Mouse (Mus musculus) CH12.LX (cell line): ENCODE measurements around the gene Appl2. TPM values are rescaled to one million over a fixed set of nuclear protein-coding genes. Genes with fewer than 3 reads are reported as not detected.

Experiments used
- DNase-seq: peaks from one replicate; pipeline ENCODE4 v3.0.0-alpha.2; 2013; ENCODE audit errors: extremely low read depth
- H3K27ac ChIP-seq: 2 replicates; pipeline ENCODE4 v1.5.1; 2012; ENCODE audit warnings: low read depth, mild to moderate bottlenecking, control low read depth, moderate library complexity; ENCODE audit not compliant: insufficient read depth
- H3K27me3 ChIP-seq: replicated peaks from 2 replicates; pipeline ENCODE3; 2012; ENCODE audit warnings: inconsistent platforms
- H3K36me3 ChIP-seq, 2 experiments: replicated peaks in 1 of 2; 2 replicates each; pipeline versions ENCODE3 to v1.6.1; 2012; ENCODE audit warnings: inconsistent platforms in 1 of 2, low read length in 1 of 2, mild to moderate bottlenecking in 1 of 2, mixed read lengths in 1 of 2, moderate library complexity in 1 of 2; ENCODE audit not compliant: control insufficient read depth in 1 of 2, insufficient read depth in 1 of 2
- H3K4me1 ChIP-seq, 2 experiments: 2 replicates each; pipeline ENCODE4 v1.6.1; 2012; ENCODE audit warnings: inconsistent platforms in 1 of 2, moderate library complexity in 1 of 2; ENCODE audit not compliant: insufficient read depth in 2 of 2, control insufficient read depth in 1 of 2
- H3K4me2 ChIP-seq: 2 replicates; pipeline ENCODE4 v1.6.1; 2012; ENCODE audit warnings: low read depth, mild to moderate bottlenecking, control low read depth; ENCODE audit not compliant: poor library complexity, insufficient read depth, severe bottlenecking
- H3K4me3 ChIP-seq, 3 experiments: fragments of 150-350 bp in 1 of 3; sonication (generic) in 1 of 3; replicated peaks in 1 of 3; 2 replicates each; pipeline versions ENCODE3 to v1.5.1; 2011 to 2012; ENCODE audit warnings: low read depth in 2 of 3, low read length in 2 of 3, mild to moderate bottlenecking in 2 of 3, moderate library complexity in 2 of 3, control low read depth in 1 of 3, improper control_type of control experiment in 1 of 3, inconsistent platforms in 1 of 3, mixed read lengths in 1 of 3; ENCODE audit not compliant: poor library complexity in 1 of 3
- H3K79me2 ChIP-seq: replicated peaks from 2 replicates; pipeline ENCODE4 v1.6.1; 2012; ENCODE audit warnings: mild to moderate bottlenecking, moderate library complexity; ENCODE audit not compliant: control insufficient read depth, poor library complexity, insufficient read depth, severe bottlenecking; ENCODE audit errors: extremely low read depth
- H3K9ac ChIP-seq: 2 replicates; pipeline ENCODE4 v1.6.1; 2012; ENCODE audit warnings: low read depth, mild to moderate bottlenecking, control low read depth, moderate library complexity; ENCODE audit not compliant: insufficient read depth
- H3K9me3 ChIP-seq: replicated peaks from 2 replicates; pipeline ENCODE3; 2012; ENCODE audit warnings: low read length, inconsistent platforms, mixed read lengths
- BHLHE40 ChIP-seq: IDR thresholded peaks from 2 replicates; pipeline ENCODE4 v1.6.1; 2011; ENCODE audit warnings: mild to moderate bottlenecking, low read depth, low read length, improper control_type of control experiment
- CHD2 ChIP-seq: IDR thresholded peaks from 2 replicates; pipeline ENCODE4 v1.6.1; 2011; ENCODE audit warnings: low read length, improper control_type of control experiment
- CTCF ChIP-seq, 2 experiments: IDR thresholded peaks in 1 of 2; conservative IDR thresholded peaks in 1 of 2; 2 replicates each; pipeline ENCODE4 v1.5.1; 2011 to 2012; ENCODE audit warnings: low read depth in 2 of 2, low read length in 2 of 2, improper control_type of control experiment in 1 of 2, inconsistent platforms in 1 of 2, mild to moderate bottlenecking in 1 of 2, moderate library complexity in 1 of 2
- EP300 ChIP-seq: IDR thresholded peaks from 2 replicates; pipeline ENCODE4 v1.6.1; 2011; ENCODE audit warnings: low read length, improper control_type of control experiment
- IRF4 ChIP-seq: IDR thresholded peaks from 2 replicates; pipeline ENCODE4 v1.6.1; 2014; ENCODE audit warnings: low read depth, mild to moderate bottlenecking, inconsistent platforms, low read length, improper control_type of control experiment
- JUN ChIP-seq: IDR thresholded peaks from 2 replicates; pipeline ENCODE4 v1.6.1; 2011; ENCODE audit warnings: low read depth, mild to moderate bottlenecking, low read length, improper control_type of control experiment, moderate library complexity; ENCODE audit not compliant: insufficient read depth
- MAFK ChIP-seq: IDR thresholded peaks from 2 replicates; pipeline ENCODE4 v1.6.1; 2011; ENCODE audit warnings: low read length, improper control_type of control experiment; ENCODE audit not compliant: insufficient replicate concordance
- MAZ ChIP-seq: IDR thresholded peaks from 2 replicates; pipeline ENCODE4 v1.6.1; 2012; ENCODE audit warnings: low read depth, mild to moderate bottlenecking, inconsistent platforms, low read length, improper control_type of control experiment, moderate library complexity
- MEF2A ChIP-seq: IDR thresholded peaks from 2 replicates; pipeline ENCODE4 v1.6.1; 2014; ENCODE audit warnings: low read depth, mild to moderate bottlenecking, inconsistent platforms, low read length, improper control_type of control experiment, borderline replicate concordance
- MXI1 ChIP-seq: IDR thresholded peaks from 2 replicates; pipeline ENCODE4 v1.6.1; 2011; ENCODE audit warnings: mild to moderate bottlenecking, low read depth, low read length, improper control_type of control experiment
- NRF1 ChIP-seq: IDR thresholded peaks from 2 replicates; pipeline ENCODE4 v1.6.1; 2014; ENCODE audit warnings: low read depth, mild to moderate bottlenecking, inconsistent platforms, low read length, improper control_type of control experiment, moderate library complexity
- PAX5 ChIP-seq: IDR thresholded peaks from 2 replicates; pipeline ENCODE4 v1.6.1; 2012; ENCODE audit warnings: low read length, inconsistent platforms, mixed read lengths
- POLR2A ChIP-seq: IDR thresholded peaks from 2 replicates; pipeline ENCODE4 v1.6.1; 2011; ENCODE audit warnings: low read depth, mild to moderate bottlenecking, improper control_type of control experiment, low read length
- POLR2AphosphoS2 ChIP-seq: IDR thresholded peaks from 2 replicates; pipeline ENCODE4 v1.6.1; 2011; ENCODE audit warnings: low read depth, low read length, improper control_type of control experiment
- RAD21 ChIP-seq: IDR thresholded peaks from 2 replicates; pipeline ENCODE4 v1.6.1; 2011; ENCODE audit warnings: low read depth, mild to moderate bottlenecking, low read length, improper control_type of control experiment, moderate library complexity
- SMC3 ChIP-seq: IDR thresholded peaks from 2 replicates; pipeline ENCODE4 v1.6.1; 2011; ENCODE audit warnings: low read depth, low read length, improper control_type of control experiment
- TBP ChIP-seq: conservative IDR thresholded peaks from 2 replicates; pipeline ENCODE4 v1.6.1; 2011; ENCODE audit warnings: low read depth, low read length, improper control_type of control experiment
- TCF12 ChIP-seq: IDR thresholded peaks from 2 replicates; pipeline ENCODE4 v1.6.1; 2014; ENCODE audit warnings: low read depth, mild to moderate bottlenecking, inconsistent platforms, low read length, improper control_type of control experiment
- UBTF ChIP-seq: IDR thresholded peaks from 2 replicates; pipeline ENCODE4 v1.6.1; 2012; ENCODE audit warnings: low read depth, mild to moderate bottlenecking, inconsistent platforms, low read length, improper control_type of control experiment, moderate library complexity
- USF1 ChIP-seq: IDR thresholded peaks from 2 replicates; pipeline ENCODE4 v1.6.1; 2014; ENCODE audit warnings: low read depth, mild to moderate bottlenecking, inconsistent platforms, low read length, improper control_type of control experiment
- USF2 ChIP-seq: conservative IDR thresholded peaks from 2 replicates; pipeline ENCODE4 v1.6.1; 2011; ENCODE audit warnings: low read depth, low read length, improper control_type of control experiment
- ZC3H11A ChIP-seq: IDR thresholded peaks from 2 replicates; pipeline ENCODE4 v1.6.1; 2012; ENCODE audit warnings: low read depth, mild to moderate bottlenecking, inconsistent platforms, low read length, improper control_type of control experiment
- ZKSCAN1 ChIP-seq: IDR thresholded peaks from 2 replicates; pipeline ENCODE4 v1.6.1; 2012; ENCODE audit warnings: low read depth, inconsistent platforms, low read length, improper control_type of control experiment, borderline replicate concordance
- ZMIZ1 ChIP-seq: IDR thresholded peaks from 2 replicates; pipeline ENCODE4 v1.6.1; 2012; ENCODE audit warnings: low read depth, mild to moderate bottlenecking, inconsistent platforms, low read length, improper control_type of control experiment
- ZNF384 ChIP-seq: IDR thresholded peaks from 2 replicates; pipeline ENCODE4 v1.6.1; 2012; ENCODE audit warnings: low read depth, low read length, improper control_type of control experiment, inconsistent platforms
- dilution Hi-C: fragments of 300-500 bp; cut with MboI; formaldehyde crosslinking; loops from 2 replicates; pipeline ENCODE4 v1.14.3; 2020; ENCODE audit warnings: low sequenced_read_pairs; ENCODE audit not compliant: extremely low pct_unique_long_range_greater_than_20kb, extremely low pct_ligation_motif_present
- in situ Hi-C: fragments of 300-500 bp; cut with MboI; formaldehyde crosslinking; loops from 3 replicates; pipeline ENCODE4 v1.14.3; 2019; ENCODE audit warnings: low sequenced_read_pairs, low pct_ligation_motif_present, low pct_unique_long_range_greater_than_20kb, mixed read lengths
- polyA plus RNA-seq: library from polyadenylated mRNA; unstranded; fragments of >175 nt; gene quantifications from 2 replicates; pipeline ENCODE4 v1.2.1, GENCODE M21; 2012; ENCODE audit warnings: low read depth; ENCODE audit not compliant: insufficient read length
- total RNA-seq, 2 experiments: library from RNA; depleted of rRNA; stranded (reverse); fragments of 300-350 nt in 1 of 2; fragments of >200 nt in 1 of 2; gene quantifications; 2 replicates each; pipeline ENCODE4 v1.2.3; 2012 to 2014

The Appl2 gene
- total and polyA plus RNA-seq, 3 experiments: 11.9 to 15.8 (median 13.5) TPM

DNA sequence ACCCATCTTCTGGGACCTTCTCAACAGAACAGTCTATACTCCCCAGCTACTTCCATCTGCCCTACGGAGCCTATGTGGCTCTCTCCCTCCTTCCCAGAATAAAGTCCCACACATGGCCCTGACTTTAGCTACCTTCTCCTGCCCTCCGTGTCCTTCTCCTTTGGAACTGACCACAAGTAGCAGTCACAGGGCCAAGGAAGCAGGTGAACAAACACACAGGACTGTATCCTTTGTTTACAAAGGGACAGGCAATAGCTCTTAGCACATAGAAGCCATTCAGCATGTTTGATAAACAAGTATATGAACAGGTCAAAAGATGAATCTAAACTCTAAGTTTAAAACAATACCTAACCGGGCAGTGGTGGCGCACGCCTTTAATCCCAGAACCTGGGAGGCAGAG is 18.7 kb downstream of the Appl2 start:
- H3K36me3 ChIP-seq: peaks cover 26 to 75% of the 10 kb centered on the region in 2 experiments
- in situ Hi-C loops: no loop called here
- no peak for DNase-seq
- H3K27ac ChIP-seq: no peak overlapping the region
- no peaks in the 10 kb centered on the region for H3K9me3 ChIP-seq
- H3K27me3 ChIP-seq: no peaks in the 10 kb centered on the region
- TF ChIP-seq PAX5: no peak
- no peak for TF ChIP-seq USF1
- TF ChIP-seq RAD21: no peak
- TF ChIP-seq ZC3H11A: no peak
- TF ChIP-seq MXI1: no peak
- TF ChIP-seq EP300: no peak
- no peak for TF ChIP-seq TBP
- TF ChIP-seq ZKSCAN1: no peak
- TF ChIP-seq ZMIZ1: no peak
- TF ChIP-seq NRF1: no peak
- no peak for TF ChIP-seq POLR2A
- no peak for TF ChIP-seq CTCF (conservative IDR thresholded peaks at IDR 0.05 in 1 of 2, IDR thresholded peaks at IDR 0.05 in 1 of 2; ENCODE audit: low read depth in 2 of 2, low read length in 2 of 2)
- no peak for TF ChIP-seq MAZ
- TF ChIP-seq SMC3: no peak
- no peak for TF ChIP-seq BHLHE40
- TF ChIP-seq POLR2AphosphoS2: no peak
- no peak for TF ChIP-seq MEF2A
- TF ChIP-seq MAFK: no peak
- TF ChIP-seq ZNF384: no peak
- TF ChIP-seq TCF12: no peak
- dilution Hi-C loops: no loop called here
- H3K4me1 ChIP-seq: peaks cover 3 to 8% of the 10 kb centered on the region in 2 experiments
- no peak overlapping the region for H3K4me2 ChIP-seq
- no peak overlapping the region for H3K4me3 ChIP-seq
- H3K9ac ChIP-seq: no peak overlapping the region
- H3K79me2 ChIP-seq: no peaks in the 10 kb centered on the region

DNA sequence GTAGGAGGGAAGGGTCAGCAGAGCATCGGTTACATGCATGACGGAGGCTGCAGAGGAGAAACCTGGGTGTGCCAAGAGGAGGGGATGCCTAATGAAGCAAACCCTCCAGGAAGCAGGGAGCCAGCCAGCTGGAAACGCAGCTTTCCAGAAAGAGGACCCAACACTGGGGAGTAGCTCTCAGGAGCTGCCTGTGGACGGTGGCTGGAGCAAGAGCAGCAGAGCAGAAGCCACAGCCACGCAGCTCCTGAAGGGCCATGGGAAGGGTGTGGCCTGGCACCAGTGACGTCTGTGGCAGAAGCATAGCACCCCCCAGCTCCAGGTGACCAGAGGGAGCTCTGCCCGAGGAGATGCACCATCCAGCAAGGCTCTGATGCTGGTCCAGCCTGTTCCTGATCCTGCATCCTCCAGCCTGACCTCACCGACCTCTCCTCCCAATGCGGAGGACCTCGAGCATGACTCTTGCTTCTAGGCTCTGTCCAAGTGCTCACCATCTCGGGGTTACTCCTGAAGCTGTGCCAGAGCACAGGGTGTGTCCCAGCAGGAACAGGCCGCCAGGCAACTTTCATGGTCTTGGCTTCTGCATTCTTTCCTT is 19.3 kb downstream of the Appl2 start:
- dilution Hi-C loops: no loop called here
- no peaks in the 10 kb centered on the region for H3K27me3 ChIP-seq
- no peaks in the 10 kb centered on the region for H3K79me2 ChIP-seq
- H3K4me3 ChIP-seq: no peak overlapping the region
- TF ChIP-seq ZNF384 (no peak), USF1 (no peak), SMC3 (no peak), IRF4 (no peak), EP300 (no peak), TCF12 (no peak), MAZ (no peak), UBTF (no peak), MAFK (no peak), PAX5 (no peak), MEF2A (no peak), USF2 (no peak), CTCF (conservative IDR thresholded peaks at IDR 0.05 in 1 of 2, IDR thresholded peaks at IDR 0.05 in 1 of 2; ENCODE audit: low read depth in 2 of 2, low read length in 2 of 2) (no peak), CHD2 (no peak), JUN (no peak), NRF1 (no peak)
- in situ Hi-C loops: no loop called here
- H3K36me3 ChIP-seq: peaks cover 31 to 81% of the 10 kb centered on the region in 2 experiments
- DNase-seq: no peak
- peaks cover 0 to 2% of the 10 kb centered on the region in 2 experiments; a peak in 2 of 4 replicates for H3K4me1 ChIP-seq
- no peak overlapping the region for H3K4me2 ChIP-seq
- no peaks in the 10 kb centered on the region for H3K9me3 ChIP-seq
- H3K9ac ChIP-seq: no peak overlapping the region
- H3K27ac ChIP-seq: no peak overlapping the region
